Comparison of ENCODE assay signal across 16 mouse cellular contexts in genomic region chr14:120722546-120723112, GRCm38 (mm10).
DNase-seq lines count a peak whose midpoint lies in the region; ATAC-seq and TF ChIP-seq lines count a peak whose summit lies in the region.
"Had no signal": no experiment of that assay in that cellular context is flagged by ENCODE, and none has a peak within 500 bp of the region (broad histone marks: within the 10 kb centered on the region; RNA-seq: fewer than 3 reads in every experiment).

No protein-coding gene starts in this region.

- H3K36me3 ChIP-seq in hindbrain, embryonic 11.5 days (ENCODE audit: control insufficient read depth, insufficient read depth, low read length), result no peaks in the 10 kb centered on the region
- H3K36me3 ChIP-seq in hindbrain, embryonic 16.5 days (ENCODE audit: control insufficient read depth, insufficient read depth, low read length), result no peaks in the 10 kb centered on the region
- H3K36me3 ChIP-seq: hindbrain, embryonic 12.5 days; intestine, embryonic 15.5 days had no signal

- no peak overlapping the region for H3K4me3 ChIP-seq in hindbrain, embryonic 11.5 days (ENCODE audit: low read depth, low read length)
- no peak overlapping the region for H3K4me3 ChIP-seq in hindbrain, embryonic 16.5 days (ENCODE audit: low read length)
- no peak overlapping the region for H3K4me3 ChIP-seq in left cerebral cortex, adult 2 months
- H3K4me3 ChIP-seq: hindbrain, embryonic 12.5 days; intestine, embryonic 15.5 days; layer of hippocampus, adult 2 months had no signal

- H3K27me3 ChIP-seq in hindbrain, embryonic 11.5 days (ENCODE audit: control insufficient read depth, insufficient read depth, low read length), result no peaks in the 10 kb centered on the region
- no peaks in the 10 kb centered on the region for H3K27me3 ChIP-seq in hindbrain, embryonic 16.5 days (replicated peaks; ENCODE audit: control insufficient read depth, insufficient read depth, low read length)
- H3K27me3 ChIP-seq: hindbrain, embryonic 12.5 days; intestine, embryonic 15.5 days had no signal

- H3K4me2 ChIP-seq in hindbrain, embryonic 11.5 days (replicated peaks; ENCODE audit: low read depth, low read length), result no peak overlapping the region
- no peak overlapping the region for H3K4me2 ChIP-seq in hindbrain, embryonic 16.5 days (ENCODE audit: low read length)
- H3K4me2 ChIP-seq: hindbrain, embryonic 12.5 days; intestine, embryonic 15.5 days; liver, embryonic 11.5 days had no signal

- H3K27ac ChIP-seq in hindbrain, embryonic 11.5 days (ENCODE audit: low read depth, low read length), result no peak overlapping the region
- H3K27ac ChIP-seq in hindbrain, embryonic 16.5 days (ENCODE audit: low read depth, low read length), result no peak overlapping the region
- H3K27ac ChIP-seq in left cerebral cortex, adult 2 months, result no peak overlapping the region
- H3K27ac ChIP-seq: hindbrain, embryonic 12.5 days; intestine, embryonic 15.5 days; layer of hippocampus, adult 2 months had no signal

- intact Hi-C loops in left cerebral cortex, adult 2 months (cut with DNase I), result no loop called here

- 62% methylated on average over 6 of the region's 6 CpGs for WGBS in hindbrain, embryonic 11.5 days
- 63% methylated on average over 6 of the region's 6 CpGs for WGBS in hindbrain, embryonic 16.5 days

- 0 out of 2 replicates have a peak, but pooled peaks have one; percentile 22 for ATAC-seq in hindbrain, embryonic 11.5 days (ENCODE audit: low FRiP score)
- ATAC-seq in hindbrain, embryonic 16.5 days, result no peak
- no peak for ATAC-seq in erythroid progenitor cell, adult 5-6 weeks (replicated peaks; ENCODE audit: low FRiP score, poor library complexity, severe bottlenecking)
- ATAC-seq: intestine, embryonic 15.5 days had no signal

- no peak for TF ChIP-seq CTCF in left cerebral cortex, adult 2 months (IDR thresholded peaks at IDR 0.05)

- H3K4me1 ChIP-seq in hindbrain, embryonic 11.5 days (replicated peaks; ENCODE audit: control insufficient read depth, insufficient read depth, low read length), result no peaks in the 10 kb centered on the region
- peaks cover 3% of the 10 kb centered on the region; the same call in 1 of the 2 replicates for H3K4me1 ChIP-seq in hindbrain, embryonic 16.5 days (ENCODE audit: control insufficient read depth, insufficient read depth, low read depth, low read length)

- no peak for DNase-seq in hindbrain, embryonic 11.5 days (ENCODE audit: low spot score)
- peak; percentile 30 for DNase-seq in kidney, adult 9 months
- DNase-seq in kidney, postnatal 36 days, result peak; percentile 12 to 37
- peak; percentile 20 for DNase-seq in lung, postnatal 14 days
- DNase-seq in ovary, postnatal 10 days (ENCODE audit: low spot score), result no peak
- DNase-seq in left cerebral cortex, adult 2 months (ENCODE audit: extremely low spot score in 1 of 2, low spot score in 2 of 2), result no peak
- DNase-seq: cerebellum, adult 8-10 months; gastrocnemius, postnatal 25 days; layer of hippocampus, postnatal 36 days; right cerebral cortex, adult 18-20 months had no signal

- no peaks in the 10 kb centered on the region for H3K9me3 ChIP-seq in hindbrain, embryonic 11.5 days (ENCODE audit: control insufficient read depth, low read length)
- H3K9me3 ChIP-seq in hindbrain, embryonic 16.5 days (ENCODE audit: control insufficient read depth, low read length), result no peaks in the 10 kb centered on the region
- H3K9me3 ChIP-seq: hindbrain, embryonic 12.5 days; intestine, embryonic 15.5 days had no signal

- H3K9ac ChIP-seq in hindbrain, embryonic 11.5 days (ENCODE audit: low read depth, low read length), result no peak overlapping the region
- H3K9ac ChIP-seq in hindbrain, embryonic 16.5 days (ENCODE audit: low read depth, low read length), result no peak overlapping the region
- H3K9ac ChIP-seq: hindbrain, embryonic 12.5 days; intestine, embryonic 15.5 days had no signal

Comparison
In these comparisons a context has a peak if more than half of its experiments do, and no peak if none do; other contexts are left out.
1. DNase-seq: peak in kidney, adult 9 months (single experiment), kidney, postnatal 36 days (2 of 2) and lung, postnatal 14 days (single experiment); none in hindbrain, embryonic 11.5 days (single experiment), ovary, postnatal 10 days (single experiment) and left cerebral cortex, adult 2 months (0 of 2).